Mouse (Mus musculus): ENCODE data around the gene Qdpr. TPM values are rescaled to one million over a fixed set of nuclear protein-coding genes. Genes with fewer than 3 reads are reported as not detected.
"Not testable (repeated sequence)": the region's sequence is repeated elsewhere in the genome, so short reads cannot be mapped to it uniquely, and the experiment has no call there.

Qdpr gene
- total and polyA plus RNA-seq, 3 experiments, result 58.3 to 86.0 (median 73.9) TPM

GRCm38 (mm10) chr5:45437826-45438225 lies 12.2 kb downstream of the Qdpr start:
- intact Hi-C loops (cut with DNase I), result no loop called here
- peaks cover 6% of the 10 kb centered on the region for H3K36me3 ChIP-seq (ENCODE audit: control insufficient read depth, insufficient read depth, low read length)
- 63% methylated on average over 4 of the region's 4 CpGs for WGBS

GRCm38 (mm10) chr5:45435967-45436950 lies 13.8 kb downstream of the Qdpr start:
- Histone ChIP-seq H3K9ac (ENCODE audit: low read depth, low read length) (no peak overlapping the region), H3K4me3 (no peak overlapping the region)
- no peak for TF ChIP-seq EP300 (IDR thresholded peaks at IDR 0.05; ENCODE audit: insufficient read depth, low read depth, low read length)
- TF ChIP-seq CTCF (IDR thresholded peaks at IDR 0.05), result no peak
- TF ChIP-seq POLR2A (IDR thresholded peaks at IDR 0.05; ENCODE audit: insufficient read depth, low read depth, low read length), result no peak

More at GRCm38 (mm10) chr5:45437826-45438225, 12.2 kb downstream of the Qdpr start:
- Histone ChIP-seq H3K9ac (ENCODE audit: low read depth, low read length) (no peak overlapping the region), H3K4me3 (no peak overlapping the region), H3K4me1 (ENCODE audit: control insufficient read depth, insufficient read depth, low read length) (no peaks in the 10 kb centered on the region; the same call in 1 of the 2 replicates), H3K79me2 (replicated peaks; ENCODE audit: control insufficient read depth, insufficient read depth, low read length) (no peaks in the 10 kb centered on the region), H3K27me3 (ENCODE audit: control insufficient read depth, insufficient read depth, low read length) (no peaks in the 10 kb centered on the region), H3K27ac (no peak overlapping the region)
- DNase-seq, result no peak
- TF ChIP-seq POLR2A (IDR thresholded peaks at IDR 0.05; ENCODE audit: insufficient read depth, low read depth, low read length), result no peak
- no peak for TF ChIP-seq EP300 (IDR thresholded peaks at IDR 0.05; ENCODE audit: insufficient read depth, low read depth, low read length)
- TF ChIP-seq CTCF (IDR thresholded peaks at IDR 0.05), result no peak

GRCm38 (mm10) chr5:45427891-45428290 lies 22.1 kb downstream of the Qdpr start:
- no peaks in the 10 kb centered on the region for H3K27me3 ChIP-seq (ENCODE audit: control insufficient read depth, insufficient read depth, low read length)
- H3K27ac ChIP-seq, result no peak overlapping the region
- no peaks in the 10 kb centered on the region for H3K4me1 ChIP-seq (ENCODE audit: control insufficient read depth, insufficient read depth, low read length)
- H3K9ac ChIP-seq (ENCODE audit: low read depth, low read length), result no peak overlapping the region
- no peaks in the 10 kb centered on the region for H3K36me3 ChIP-seq (ENCODE audit: control insufficient read depth, insufficient read depth, low read length)
- H3K79me2 ChIP-seq (replicated peaks; ENCODE audit: control insufficient read depth, insufficient read depth, low read length), result no peaks in the 10 kb centered on the region
- TF ChIP-seq EP300 (IDR thresholded peaks at IDR 0.05; ENCODE audit: insufficient read depth, low read depth, low read length), result no peak
- no peak for TF ChIP-seq POLR2A (IDR thresholded peaks at IDR 0.05; ENCODE audit: insufficient read depth, low read depth, low read length)
- TF ChIP-seq CTCF (IDR thresholded peaks at IDR 0.05), result no peak
- no peak overlapping the region for H3K4me3 ChIP-seq
- 90% methylated on average over 7 of the region's 7 CpGs for WGBS
- no peak for DNase-seq
- intact Hi-C loops (cut with DNase I), result no loop called here

More at GRCm38 (mm10) chr5:45435967-45436950, 13.8 kb downstream of the Qdpr start:
- H3K79me2 ChIP-seq (replicated peaks; ENCODE audit: control insufficient read depth, insufficient read depth, low read length), result no peaks in the 10 kb centered on the region
- H3K4me1 ChIP-seq (ENCODE audit: control insufficient read depth, insufficient read depth, low read length), result no peaks in the 10 kb centered on the region
- intact Hi-C loops (cut with DNase I), result no loop called here
- no peaks in the 10 kb centered on the region for H3K27me3 ChIP-seq (ENCODE audit: control insufficient read depth, insufficient read depth, low read length)
- no peaks in the 10 kb centered on the region for H3K36me3 ChIP-seq (ENCODE audit: control insufficient read depth, insufficient read depth, low read length)
- WGBS, result 91% methylated on average over 14 of the region's 14 CpGs
- DNase-seq, result no peak
- no peak overlapping the region for H3K27ac ChIP-seq

GRCm38 (mm10) chr5:45426416-45427034 lies 23.5 kb downstream of the Qdpr start:
- Histone ChIP-seq H3K79me2 (replicated peaks; ENCODE audit: control insufficient read depth, insufficient read depth, low read length) (no peaks in the 10 kb centered on the region), H3K27ac (no peak overlapping the region), H3K27me3 (ENCODE audit: control insufficient read depth, insufficient read depth, low read length) (no peaks in the 10 kb centered on the region), H3K9ac (ENCODE audit: low read depth, low read length) (no peak overlapping the region), H3K36me3 (ENCODE audit: control insufficient read depth, insufficient read depth, low read length) (no peaks in the 10 kb centered on the region), H3K4me3 (no peak overlapping the region), H3K4me1 (ENCODE audit: control insufficient read depth, insufficient read depth, low read length) (no peaks in the 10 kb centered on the region)
- no peak for DNase-seq
- 50% methylated on average over 1 of the region's 1 CpGs for WGBS
- TF ChIP-seq EP300 (IDR thresholded peaks at IDR 0.05; ENCODE audit: insufficient read depth, low read depth, low read length), result no peak
- TF ChIP-seq CTCF (IDR thresholded peaks at IDR 0.05), result no peak
- no peak for TF ChIP-seq POLR2A (IDR thresholded peaks at IDR 0.05; ENCODE audit: insufficient read depth, low read depth, low read length)
- intact Hi-C loops (cut with DNase I), result no loop called here

- intact Hi-C loops (cut with DNase I); H3K79me2 ChIP-seq (replicated peaks; ENCODE audit: control insufficient read depth, insufficient read depth, low read length): not testable (repeated sequence)
- WGBS, result 80% methylated on average over 1 of the region's 1 CpGs
These were observed 24.3 kb downstream of the Qdpr start for GRCm38 (mm10) chr5:45425771-45426170.

More at GRCm38 (mm10) chr5:45425771-45426170, 24.3 kb downstream of the Qdpr start:
- not testable (repeated sequence) for DNase-seq; H3K27ac ChIP-seq; H3K27me3 ChIP-seq (ENCODE audit: control insufficient read depth, insufficient read depth, low read length); H3K4me1 ChIP-seq (ENCODE audit: control insufficient read depth, insufficient read depth, low read length); H3K9ac ChIP-seq (ENCODE audit: low read depth, low read length); H3K4me3 ChIP-seq; H3K36me3 ChIP-seq (ENCODE audit: control insufficient read depth, insufficient read depth, low read length)

Data from heart, adult 2 months (tissue).